Mouse (Mus musculus): ENCODE data around the gene S100a10. TPM values are rescaled to one million over a fixed set of nuclear protein-coding genes. Genes with fewer than 3 reads are reported as not detected.

The S100a10 gene
- polyA plus RNA-seq (2015; fragmentation: Nextera tagmentation; extraction: Ambion mirVana) = 191 and 200 TPM in 2 replicates

GRCm38 (mm10) chr3:93554981-93555877 lies at the start of gene S100a10:
Gene S100a10 (plus strand): TSS chr3:93555080.
- Histone ChIP-seq H3K36me3 (no peaks in the 10 kb centered on the region), H3K9me3 (no peaks in the 10 kb centered on the region), H3K27ac (peak within 1 kb of the TSS; percentile 66), H3K4me3 (peak within 1 kb of the TSS; percentile 57), H3K9ac (peak within 1 kb of the TSS; percentile 73), H3K27me3 (peaks cover 27% of the 10 kb centered on the region), H3K4me1 (replicated peaks) (peaks cover 18% of the 10 kb centered on the region), H3K4me2 (peak within 1 kb of the TSS; percentile 88)
- 4% methylated on average over 33 of the region's 39 CpGs for WGBS
- ATAC-seq (ENCODE audit: low FRiP score) = peak; percentile 86

GRCm38 (mm10) chr3:93505960-93506863 lies 48.7 kb upstream of the S100a10 start:
- Histone ChIP-seq H3K9me3 (peaks cover 4% of the 10 kb centered on the region; the same call in 1 of the 2 replicates), H3K27ac (no peak overlapping the region), H3K4me3 (no peak overlapping the region), H3K27me3 (no peaks in the 10 kb centered on the region), H3K4me2 (0 out of 2 replicates have a peak overlapping the region, but pooled peaks have one; percentile 0), H3K36me3 (no peaks in the 10 kb centered on the region), H3K4me1 (replicated peaks) (no peaks in the 10 kb centered on the region), H3K9ac (no peak overlapping the region)
- ATAC-seq (ENCODE audit: low FRiP score) = 0 out of 2 replicates have a peak, but pooled peaks have one; percentile 28
- WGBS = 38% methylated on average over 25 of the region's 30 CpGs

- no peaks in the 10 kb centered on the region for H3K4me1 ChIP-seq (replicated peaks)
These were observed 48.0 kb upstream of the S100a10 start for GRCm38 (mm10) chr3:93506881-93507325.

GRCm38 (mm10) chr3:93509301-93509700 lies 45.6 kb upstream of the S100a10 start:
- Histone ChIP-seq H3K4me2 (no peak overlapping the region), H3K9ac (no peak overlapping the region), H3K27me3 (no peaks in the 10 kb centered on the region), H3K4me3 (no peak overlapping the region), H3K27ac (no peak overlapping the region), H3K9me3 (no peaks in the 10 kb centered on the region), H3K36me3 (no peaks in the 10 kb centered on the region), H3K4me1 (replicated peaks) (no peaks in the 10 kb centered on the region)
- ATAC-seq (ENCODE audit: low FRiP score) = no peak
- WGBS = 77% methylated on average over 1 of the region's 1 CpGs

More at GRCm38 (mm10) chr3:93506881-93507325, 48.0 kb upstream of the S100a10 start:
- no peaks in the 10 kb centered on the region for H3K36me3 ChIP-seq
- H3K4me3 ChIP-seq = no peak overlapping the region
- H3K4me2 ChIP-seq = no peak overlapping the region
- H3K9ac ChIP-seq = no peak overlapping the region
- H3K27ac ChIP-seq = no peak overlapping the region
- no peaks in the 10 kb centered on the region for H3K27me3 ChIP-seq
- peaks cover 4% of the 10 kb centered on the region; the same call in 1 of the 2 replicates for H3K9me3 ChIP-seq
- 68% methylated on average over 5 of the region's 5 CpGs for WGBS
- ATAC-seq (ENCODE audit: low FRiP score) = no peak

GRCm38 (mm10) chr3:93511036-93511435 lies 43.8 kb upstream of the S100a10 start:
- no peak overlapping the region for H3K27ac ChIP-seq
- 82% methylated on average over 1 of the region's 1 CpGs for WGBS
- no peaks in the 10 kb centered on the region for H3K27me3 ChIP-seq
- H3K9me3 ChIP-seq = no peaks in the 10 kb centered on the region
- no peak overlapping the region for H3K9ac ChIP-seq
- H3K4me3 ChIP-seq = no peak overlapping the region
- H3K36me3 ChIP-seq = no peaks in the 10 kb centered on the region
- no peaks in the 10 kb centered on the region for H3K4me1 ChIP-seq (replicated peaks)
- no peak overlapping the region for H3K4me2 ChIP-seq
- ATAC-seq (ENCODE audit: low FRiP score) = no peak

- H3K4me2 ChIP-seq = no peak overlapping the region
- H3K4me3 ChIP-seq = no peak overlapping the region
- H3K9me3 ChIP-seq = no peaks in the 10 kb centered on the region
- no peaks in the 10 kb centered on the region for H3K36me3 ChIP-seq
- H3K27ac ChIP-seq = no peak overlapping the region
- no peaks in the 10 kb centered on the region for H3K4me1 ChIP-seq (replicated peaks)
- H3K27me3 ChIP-seq = no peaks in the 10 kb centered on the region
- no peak overlapping the region for H3K9ac ChIP-seq
- WGBS = 94% methylated on average over 1 of the region's 1 CpGs
- no peak for ATAC-seq (ENCODE audit: low FRiP score)
These were observed 43.1 kb upstream of the S100a10 start for GRCm38 (mm10) chr3:93511801-93512200.

GRCm38 (mm10) chr3:93512386-93513101 lies 42.3 kb upstream of the S100a10 start:
- no peak overlapping the region for H3K4me2 ChIP-seq
- H3K9me3 ChIP-seq = no peaks in the 10 kb centered on the region
- H3K27me3 ChIP-seq = no peaks in the 10 kb centered on the region
- H3K4me3 ChIP-seq = no peak overlapping the region
- ATAC-seq (ENCODE audit: low FRiP score) = no peak
- H3K36me3 ChIP-seq = no peaks in the 10 kb centered on the region
- H3K9ac ChIP-seq = no peak overlapping the region
- no peaks in the 10 kb centered on the region for H3K4me1 ChIP-seq (replicated peaks)
- 86% methylated on average over 7 of the region's 7 CpGs for WGBS
- no peak overlapping the region for H3K27ac ChIP-seq

- H3K9me3 ChIP-seq = no peaks in the 10 kb centered on the region
- no peak overlapping the region for H3K27ac ChIP-seq
- no peaks in the 10 kb centered on the region for H3K36me3 ChIP-seq
- no peak overlapping the region for H3K4me2 ChIP-seq
- H3K4me1 ChIP-seq (replicated peaks) = no peaks in the 10 kb centered on the region
- H3K27me3 ChIP-seq = no peaks in the 10 kb centered on the region
- no peak overlapping the region for H3K9ac ChIP-seq
- WGBS = 93% methylated on average over 3 of the region's 3 CpGs
- ATAC-seq (ENCODE audit: low FRiP score) = no peak
- H3K4me3 ChIP-seq = no peak overlapping the region
These were observed 40.3 kb upstream of the S100a10 start for GRCm38 (mm10) chr3:93514628-93515027.

- Histone ChIP-seq H3K9ac (no peak overlapping the region), H3K4me1 (replicated peaks) (peaks cover 11% of the 10 kb centered on the region), H3K36me3 (no peaks in the 10 kb centered on the region), H3K27ac (no peak overlapping the region), H3K27me3 (peaks cover 15% of the 10 kb centered on the region; the same call in 1 of the 2 replicates), H3K4me2 (no peak overlapping the region), H3K4me3 (no peak overlapping the region), H3K9me3 (no peaks in the 10 kb centered on the region)
- WGBS = 94% methylated on average over 2 of the region's 2 CpGs
- no peak for ATAC-seq (ENCODE audit: low FRiP score)
These were observed 37.5 kb upstream of the S100a10 start for GRCm38 (mm10) chr3:93517343-93517742.

GRCm38 (mm10) chr3:93519856-93520329 lies 35.0 kb upstream of the S100a10 start:
- Histone ChIP-seq H3K9me3 (no peaks in the 10 kb centered on the region), H3K9ac (no peak overlapping the region), H3K4me3 (peak overlapping the region; percentile 46; the same call in 1 of the 2 replicates), H3K27ac (no peak overlapping the region), H3K36me3 (no peaks in the 10 kb centered on the region), H3K4me2 (peak overlapping the region; percentile 75), H3K27me3 (peaks cover 15% of the 10 kb centered on the region; the same call in 1 of the 2 replicates), H3K4me1 (replicated peaks) (peaks cover 11% of the 10 kb centered on the region)
- peak; percentile 14; the same call in 1 of the 2 replicates for ATAC-seq (ENCODE audit: low FRiP score)
- WGBS = 56% methylated on average over 5 of the region's 5 CpGs

Measured in hindbrain, embryonic 13.5 days (tissue).